Mouse (Mus musculus) hindbrain, embryonic 16.5 days (tissue): ENCODE measurements around the gene Scml4. TPM values are rescaled to one million over a fixed set of nuclear protein-coding genes. Genes with fewer than 3 reads are reported as not detected.

Source experiments
- ATAC-seq: fragments of 200-750 bp; cut with Nextera tagmentation; 2 replicates; pipeline ENCODE4 v1.8.0; 2017; ENCODE audit warnings: moderate TSS enrichment, moderate library complexity
- H3K27ac ChIP-seq: fragments of 300-500 bp; sonication (generic); 2 replicates; pipeline ENCODE4 v1.5.1; 2014; ENCODE audit warnings: low read depth, mild to moderate bottlenecking, control low read depth, low read length, moderate library complexity
- H3K27me3 ChIP-seq: fragments of 300-500 bp; sonication (generic); replicated peaks from 2 replicates; pipeline ENCODE4 v1.6.1; 2014; ENCODE audit warnings: low read length; ENCODE audit not compliant: control insufficient read depth, insufficient read depth
- H3K36me3 ChIP-seq: fragments of 300-500 bp; sonication (generic); 2 replicates; pipeline ENCODE4 v1.6.1; 2014; ENCODE audit warnings: mild to moderate bottlenecking, low read length, moderate library complexity, mixed read lengths; ENCODE audit not compliant: control insufficient read depth, insufficient read depth
- H3K4me1 ChIP-seq: fragments of 300-500 bp; sonication (generic); 2 replicates; pipeline ENCODE4 v1.6.1; 2014; ENCODE audit warnings: low read depth, low read length; ENCODE audit not compliant: control insufficient read depth, insufficient read depth
- H3K4me2 ChIP-seq: fragments of 300-500 bp; sonication (generic); 2 replicates; pipeline ENCODE4 v1.6.1; 2014; ENCODE audit warnings: mild to moderate bottlenecking, low read length, control low read depth, moderate library complexity
- H3K4me3 ChIP-seq: fragments of 300-500 bp; sonication (generic); 2 replicates; pipeline ENCODE4 v1.5.1; 2014; ENCODE audit warnings: mild to moderate bottlenecking, low read length, control low read depth, moderate library complexity
- H3K9ac ChIP-seq: fragments of 300-500 bp; sonication (generic); 2 replicates; pipeline ENCODE4 v1.6.1; 2014; ENCODE audit warnings: low read depth, mild to moderate bottlenecking, control low read depth, low read length, moderate library complexity
- H3K9me3 ChIP-seq: fragments of 300-500 bp; sonication (generic); 2 replicates; pipeline ENCODE4 v1.6.1; 2014; ENCODE audit warnings: mild to moderate bottlenecking, low read length, moderate library complexity; ENCODE audit not compliant: control insufficient read depth
- WGBS: fragments of 180-500 bp; shearing (Covaris S2); extraction: QIAGEN DNeasy Blood & Tissue Kit; methylation state at CpG from one replicate; pipeline ENCODE4 v1.1.7; 2014; 5-methylcytosine and 5-hydroxymethylcytosine counted together
- polyA plus RNA-seq: library from polyadenylated mRNA; unstranded; fragments of >200 nt; fragmentation: Nextera tagmentation; extraction: Ambion mirVana; gene quantifications from 2 replicates; pipeline ENCODE4 v1.2.1, GENCODE M21; 2015

Scml4 gene
- polyA plus RNA-seq, 1 experiment from 2014 or later, result 9.1 TPM

DNA sequence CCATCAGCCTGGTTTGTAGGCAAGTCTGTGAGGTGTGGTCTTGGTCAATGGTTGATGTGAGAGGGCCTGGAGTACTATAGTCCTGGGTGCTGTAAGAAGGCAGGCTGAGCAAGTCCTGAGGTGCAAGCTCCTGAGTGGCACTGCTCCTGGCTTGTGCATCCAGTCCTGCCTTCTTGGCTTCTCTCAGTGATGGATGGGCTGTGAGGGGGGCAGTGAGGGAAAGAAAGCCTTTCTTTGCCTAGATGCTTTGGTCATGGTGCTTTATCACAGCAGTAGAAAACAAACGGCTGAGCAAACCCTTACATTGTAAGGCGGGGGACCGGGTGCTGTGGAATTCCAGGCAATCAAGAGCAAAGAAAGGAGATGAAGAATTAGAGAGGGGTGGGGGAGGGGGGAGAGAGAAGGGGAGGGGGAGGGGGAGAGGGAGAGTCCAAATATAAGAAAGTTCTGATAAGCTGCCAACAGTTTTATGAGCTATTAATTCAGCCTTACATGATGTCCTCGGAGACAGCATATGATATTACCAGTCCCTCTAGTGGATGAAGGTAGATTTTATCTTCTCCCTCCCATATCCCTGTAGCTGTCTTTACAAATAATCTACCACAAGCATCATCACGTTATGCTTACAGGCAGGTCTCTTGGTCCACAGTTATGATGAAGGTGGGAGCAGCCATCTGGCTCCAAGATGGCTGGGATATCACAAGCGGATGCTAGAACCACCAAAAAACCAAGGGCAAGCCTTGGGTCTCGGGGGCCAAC, 121.0 kb downstream of the Scml4 start:
- Histone ChIP-seq H3K9me3 (no peaks in the 10 kb centered on the region), H3K9ac (no peak overlapping the region), H3K4me3 (no peak overlapping the region), H3K4me2 (no peak overlapping the region), H3K27ac (no peak overlapping the region), H3K4me1 (no peaks in the 10 kb centered on the region), H3K36me3 (no peaks in the 10 kb centered on the region), H3K27me3 (no peaks in the 10 kb centered on the region)
- peak; percentile 68 for ATAC-seq
- 47% methylated on average over 7 of the region's 7 CpGs for WGBS

DNA sequence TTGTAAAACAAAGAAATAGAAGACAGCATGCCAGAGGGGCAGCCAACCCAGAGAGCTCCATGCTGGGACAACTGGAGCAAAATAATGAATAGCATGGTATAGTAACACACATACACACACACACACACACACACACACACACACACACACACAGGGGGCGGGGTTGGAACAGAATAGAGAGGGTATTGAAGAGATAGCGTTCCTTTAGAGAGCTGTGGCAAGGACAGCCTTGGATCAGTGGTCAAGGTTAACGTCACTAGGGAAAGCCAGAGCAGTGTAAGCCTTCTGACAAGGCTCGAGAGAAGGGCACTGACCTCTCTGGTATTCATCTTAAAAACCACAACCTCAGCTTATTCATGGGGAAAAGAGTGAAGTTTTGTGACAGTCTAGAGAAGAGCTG, 124.7 kb downstream of the Scml4 start:
- Histone ChIP-seq H3K36me3 (no peaks in the 10 kb centered on the region), H3K27ac (no peak overlapping the region), H3K27me3 (no peaks in the 10 kb centered on the region), H3K9ac (no peak overlapping the region), H3K9me3 (no peaks in the 10 kb centered on the region), H3K4me2 (no peak overlapping the region), H3K4me3 (no peak overlapping the region), H3K4me1 (no peaks in the 10 kb centered on the region; the same call in 1 of the 2 replicates)
- no peak for ATAC-seq
- WGBS, result 49% methylated on average over 4 of the region's 4 CpGs

DNA sequence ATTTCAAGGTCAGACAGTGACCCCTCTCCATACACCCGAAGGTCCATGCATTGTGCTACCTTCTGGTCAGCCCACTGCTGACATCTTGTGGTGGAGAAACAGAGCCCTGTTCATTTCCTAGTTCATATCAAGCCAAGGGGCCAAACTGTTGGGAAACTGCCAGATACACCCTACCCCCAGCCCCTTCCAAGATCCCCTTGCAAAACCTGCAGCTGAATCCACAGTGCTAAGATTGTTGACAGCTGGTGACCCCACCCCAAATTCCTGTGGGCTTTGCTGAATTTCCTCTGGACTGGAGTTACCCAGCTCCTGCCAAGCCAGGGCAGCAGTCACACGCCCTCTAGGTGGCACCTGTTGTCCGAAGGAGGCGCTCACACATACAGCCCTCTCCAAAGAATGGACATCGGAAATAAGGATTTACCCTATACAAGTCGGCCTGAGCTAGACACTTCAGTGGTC, 127.5 kb downstream of the Scml4 start:
- ATAC-seq, result peak; percentile 64
- Histone ChIP-seq H3K27ac (no peak overlapping the region), H3K27me3 (no peaks in the 10 kb centered on the region), H3K4me2 (no peak overlapping the region), H3K4me1 (peaks cover 6% of the 10 kb centered on the region), H3K4me3 (no peak overlapping the region), H3K9me3 (no peaks in the 10 kb centered on the region), H3K9ac (no peak overlapping the region), H3K36me3 (no peaks in the 10 kb centered on the region)
- 18% methylated on average over 6 of the region's 6 CpGs for WGBS

DNA sequence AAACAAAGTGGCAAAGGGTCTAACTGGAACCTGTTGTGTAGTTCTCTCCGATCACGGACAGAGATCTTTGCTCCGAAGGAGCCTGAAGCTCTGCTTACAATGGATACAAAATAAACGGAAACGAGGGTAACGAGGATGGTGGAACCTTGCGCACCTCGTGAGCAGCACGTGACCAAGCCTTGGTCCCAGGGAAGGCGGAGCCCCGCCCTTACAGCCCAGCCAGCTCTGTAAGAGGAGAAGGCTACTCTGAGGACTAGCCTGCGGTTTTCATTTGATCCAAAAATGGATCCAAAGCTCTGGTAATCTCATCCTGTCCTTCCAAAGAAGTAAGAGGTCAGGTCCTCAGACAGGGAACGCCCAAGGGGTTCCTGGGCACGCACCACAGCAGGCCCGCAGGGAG, 128.5 kb downstream of the Scml4 start:
- H3K27me3 ChIP-seq, result no peaks in the 10 kb centered on the region
- H3K9ac ChIP-seq, result no peak overlapping the region
- peaks cover 6% of the 10 kb centered on the region for H3K4me1 ChIP-seq
- H3K4me2 ChIP-seq, result no peak overlapping the region
- ATAC-seq, result no peak
- no peak overlapping the region for H3K4me3 ChIP-seq
- 67% methylated on average over 15 of the region's 15 CpGs for WGBS
- H3K27ac ChIP-seq, result no peak overlapping the region
- no peaks in the 10 kb centered on the region for H3K36me3 ChIP-seq
- H3K9me3 ChIP-seq, result no peaks in the 10 kb centered on the region

DNA sequence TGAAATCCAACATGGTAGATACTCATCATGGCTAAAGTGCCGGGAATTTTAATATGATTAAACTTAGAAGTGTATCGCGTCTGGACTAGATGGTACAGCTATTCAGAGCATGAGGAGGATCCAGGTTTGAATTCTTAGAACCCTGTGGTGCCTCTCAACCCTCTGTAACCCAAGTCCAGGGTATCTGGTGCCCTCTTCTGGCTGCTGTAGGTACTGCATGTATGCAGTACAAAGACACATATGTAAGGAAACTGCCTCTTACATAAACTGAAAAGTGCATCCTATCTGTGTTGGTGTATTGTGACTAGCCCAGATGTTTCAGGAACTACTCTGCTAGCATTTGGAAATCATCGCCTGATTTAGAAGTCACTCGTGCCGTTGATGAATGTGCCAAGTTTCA, 129.7 kb downstream of the Scml4 start:
- Histone ChIP-seq H3K9ac (no peak overlapping the region), H3K27ac (no peak overlapping the region), H3K4me2 (no peak overlapping the region), H3K27me3 (no peaks in the 10 kb centered on the region), H3K4me3 (no peak overlapping the region), H3K36me3 (no peaks in the 10 kb centered on the region), H3K4me1 (peaks cover 15% of the 10 kb centered on the region), H3K9me3 (no peaks in the 10 kb centered on the region)
- no peak for ATAC-seq
- WGBS, result 29% methylated on average over 6 of the region's 6 CpGs

DNA sequence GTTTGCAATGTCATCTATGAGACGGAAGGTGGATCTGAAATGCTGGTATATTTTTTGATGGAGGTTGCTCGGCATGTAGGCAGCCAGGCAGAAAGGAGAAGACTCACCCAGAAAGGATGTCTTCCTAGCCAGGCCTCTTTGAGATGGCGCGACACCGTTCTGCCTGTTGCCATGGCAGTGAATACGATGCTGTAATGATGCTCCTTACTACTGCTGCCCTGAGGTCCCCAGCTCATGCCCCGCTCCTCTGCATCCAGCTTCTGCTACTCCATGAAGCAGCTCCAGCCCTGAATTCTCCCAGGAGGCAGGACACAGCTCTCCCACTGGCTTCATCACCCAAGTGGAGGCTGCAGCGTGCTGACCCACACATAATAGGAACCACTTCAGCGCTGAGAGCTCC, 130.8 kb downstream of the Scml4 start:
- ATAC-seq, result peak; percentile 60
- Histone ChIP-seq H3K36me3 (no peaks in the 10 kb centered on the region), H3K4me2 (no peak overlapping the region; the same call in 1 of the 2 replicates), H3K9ac (0 out of 2 replicates have a peak overlapping the region, but pooled peaks have one; percentile 40), H3K9me3 (no peaks in the 10 kb centered on the region), H3K4me1 (peaks cover 16% of the 10 kb centered on the region), H3K4me3 (no peak overlapping the region), H3K27ac (no peak overlapping the region), H3K27me3 (no peaks in the 10 kb centered on the region)
- 40% methylated on average over 9 of the region's 9 CpGs for WGBS

DNA sequence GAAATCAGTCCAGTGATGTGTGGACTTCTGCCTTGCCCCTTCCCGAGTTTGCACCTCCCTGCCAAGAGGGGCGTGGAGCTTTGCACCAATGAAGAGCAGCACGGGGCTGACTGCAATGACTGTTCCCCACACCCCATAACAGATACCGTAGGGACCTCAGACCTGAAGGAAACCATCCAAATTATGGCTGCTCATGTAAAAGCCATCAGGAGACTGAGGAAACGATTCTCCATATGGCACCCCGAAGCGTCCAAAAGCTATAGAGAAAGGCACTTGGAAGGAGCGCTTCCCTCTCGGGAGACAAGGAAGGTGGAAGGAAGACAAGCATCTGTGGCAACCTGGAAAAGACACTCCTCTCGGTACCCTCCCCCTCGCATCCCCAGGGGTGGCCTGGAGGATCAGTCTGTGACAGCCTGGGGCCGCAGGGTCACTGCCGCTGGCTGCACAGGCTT, 134.2 kb downstream of the Scml4 start:
- Histone ChIP-seq H3K9me3 (no peaks in the 10 kb centered on the region), H3K36me3 (no peaks in the 10 kb centered on the region), H3K27ac (no peak overlapping the region), H3K4me2 (peak overlapping the region; percentile 24), H3K4me3 (no peak overlapping the region), H3K27me3 (no peaks in the 10 kb centered on the region), H3K9ac (no peak overlapping the region), H3K4me1 (peaks cover 16% of the 10 kb centered on the region)
- ATAC-seq, result no peak
- 26% methylated on average over 13 of the region's 13 CpGs for WGBS

DNA sequence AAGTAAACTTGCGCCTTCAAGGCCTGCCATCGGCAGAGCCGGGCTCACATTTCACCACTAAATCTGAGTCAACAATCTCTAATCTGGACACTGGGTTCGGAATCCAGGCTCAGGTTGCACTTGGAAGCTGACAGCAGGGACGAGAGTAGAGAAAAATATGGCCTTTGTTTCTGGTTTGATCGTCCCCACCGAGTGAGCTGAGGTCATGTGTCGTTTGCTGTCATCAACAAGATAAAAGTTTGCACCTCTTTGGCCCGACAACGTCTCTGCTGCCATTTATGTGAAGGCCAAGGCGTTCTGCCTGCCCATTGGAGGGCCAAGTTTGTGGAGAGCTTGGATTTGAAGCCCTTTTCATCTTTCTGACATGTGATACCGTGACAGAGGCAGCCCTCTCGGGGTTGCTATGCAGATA, 135.3 kb downstream of the Scml4 start:
- ATAC-seq, result no peak

DNA sequence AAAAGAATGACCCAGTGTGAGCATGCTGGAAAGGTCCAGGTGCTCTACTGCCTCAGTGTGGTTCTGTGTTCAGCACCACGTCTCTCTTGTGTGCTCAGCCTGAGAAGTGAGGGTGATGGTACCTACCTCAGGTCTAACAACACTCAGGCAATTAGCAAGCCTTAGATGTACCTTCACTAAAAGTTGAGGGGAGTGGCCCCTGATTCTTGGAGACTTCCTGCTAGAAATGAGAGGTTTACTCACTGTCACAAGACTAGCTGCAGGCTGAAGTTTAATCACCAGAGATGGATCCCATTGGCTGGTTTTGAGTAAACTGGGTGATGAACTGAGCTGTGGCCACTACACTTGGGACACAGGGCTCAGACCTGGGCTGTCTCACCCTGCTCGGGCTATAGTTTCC, 137.1 kb downstream of the Scml4 start:
- H3K27me3 ChIP-seq, result no peaks in the 10 kb centered on the region
- WGBS, result 94% methylated on average over 2 of the region's 2 CpGs
- no peaks in the 10 kb centered on the region for H3K36me3 ChIP-seq

More for the DNA sequence above, 135.3 kb downstream of the Scml4 start:
- peaks cover 16% of the 10 kb centered on the region for H3K4me1 ChIP-seq
- H3K27ac ChIP-seq, result no peak overlapping the region
- no peaks in the 10 kb centered on the region for H3K27me3 ChIP-seq
- no peak overlapping the region for H3K4me2 ChIP-seq
- no peaks in the 10 kb centered on the region for H3K9me3 ChIP-seq
- 53% methylated on average over 13 of the region's 13 CpGs for WGBS
- no peak overlapping the region for H3K4me3 ChIP-seq
- no peaks in the 10 kb centered on the region for H3K36me3 ChIP-seq
- no peak overlapping the region for H3K9ac ChIP-seq

More for the DNA sequence above, 137.1 kb downstream of the Scml4 start:
- H3K4me2 ChIP-seq, result no peak overlapping the region
- H3K4me3 ChIP-seq, result no peak overlapping the region
- ATAC-seq, result no peak
- no peak overlapping the region for H3K9ac ChIP-seq
- peaks cover 11% of the 10 kb centered on the region for H3K4me1 ChIP-seq
- no peak overlapping the region for H3K27ac ChIP-seq
- H3K9me3 ChIP-seq, result no peaks in the 10 kb centered on the region
